Mouse (Mus musculus) hindlimb bud, embryonic 11.5 days (tissue): ENCODE results near the gene Dnajc6.
A peak's percentile ranks its signal among the peaks of the same experiment; 100 is the strongest.

ENCODE experiments used
- DNase-seq: peaks from one replicate; pipeline ENCODE4 v3.0.0-alpha.2; 2012; ENCODE audit warnings: low read depth, low spot score; ENCODE audit errors: extremely low spot score

The Dnajc6 gene

GRCm38 (mm10) chr4:101496534-101497237 lies at the start of gene Dnajc6:
TSS of gene Dnajc6 (plus strand) at chr4:101496648.
- no peak for DNase-seq

- DNase-seq = no peak
These were observed 47.7 kb upstream of the Dnajc6 start for GRCm38 (mm10) chr4:101448701-101449100.

GRCm38 (mm10) chr4:101449344-101449743 lies 47.1 kb upstream of the Dnajc6 start:
- DNase-seq = no peak

GRCm38 (mm10) chr4:101450150-101450780 lies 46.2 kb upstream of the Dnajc6 start:
- no peak for DNase-seq

- no peak for DNase-seq
These were observed 45.4 kb upstream of the Dnajc6 start for GRCm38 (mm10) chr4:101451089-101451488.

GRCm38 (mm10) chr4:101452829-101453228 lies 43.6 kb upstream of the Dnajc6 start:
- DNase-seq = no peak

GRCm38 (mm10) chr4:101457176-101457575 lies 39.3 kb upstream of the Dnajc6 start:
- DNase-seq = no peak

GRCm38 (mm10) chr4:101458341-101458740 lies 38.1 kb upstream of the Dnajc6 start:
- DNase-seq = peak; percentile 35

GRCm38 (mm10) chr4:101459358-101459757 lies 37.1 kb upstream of the Dnajc6 start:
- DNase-seq = no peak

- DNase-seq = no peak
These were observed 36.3 kb upstream of the Dnajc6 start for GRCm38 (mm10) chr4:101460114-101460513.

- no peak for DNase-seq
These were observed 34.4 kb upstream of the Dnajc6 start for GRCm38 (mm10) chr4:101462065-101462464.

- DNase-seq = no peak
These were observed 30.2 kb upstream of the Dnajc6 start for GRCm38 (mm10) chr4:101466264-101466663.

GRCm38 (mm10) chr4:101469242-101469641 lies 27.2 kb upstream of the Dnajc6 start:
- no peak for DNase-seq

- no peak for DNase-seq
These were observed 25.9 kb upstream of the Dnajc6 start for GRCm38 (mm10) chr4:101470543-101470942.

GRCm38 (mm10) chr4:101472767-101473166 lies 23.7 kb upstream of the Dnajc6 start:
- DNase-seq = no peak

GRCm38 (mm10) chr4:101490320-101490917 lies 6.0 kb upstream of the Dnajc6 start:
- DNase-seq = no peak

GRCm38 (mm10) chr4:101491704-101492103 lies 4.7 kb upstream of the Dnajc6 start:
- DNase-seq = no peak

GRCm38 (mm10) chr4:101493611-101494197 lies 2.7 kb upstream of the Dnajc6 start:
- no peak for DNase-seq

- no peak for DNase-seq
These were observed 287 bp upstream of the Dnajc6 start for GRCm38 (mm10) chr4:101496188-101496533.

GRCm38 (mm10) chr4:101497336-101497735 lies 888 bp downstream of the Dnajc6 start:
- DNase-seq = no peak

GRCm38 (mm10) chr4:101504470-101505007 lies 8.1 kb downstream of the Dnajc6 start:
- DNase-seq = no peak

GRCm38 (mm10) chr4:101505966-101506365 lies 9.5 kb downstream of the Dnajc6 start:
- no peak for DNase-seq
